Mouse (Mus musculus) heart, adult 2 months (tissue): Measurements from ENCODE around the gene Chic1.

ENCODE experiments used
- CTCF ChIP-seq: fragments of 200-600 bp; IDR thresholded peaks from 2 replicates; pipeline ENCODE4 v1.8.1; 2022; ENCODE audit warnings: antibody characterized with exemption, mild to moderate bottlenecking, moderate library complexity
- EP300 ChIP-seq: fragments of 200-500 bp; IDR thresholded peaks from 2 replicates; pipeline ENCODE4 v1.6.1; 2011; ENCODE audit warnings: low read depth, low read length, control low read depth; ENCODE audit not compliant: insufficient read depth
- POLR2A ChIP-seq: fragments of 200-500 bp; IDR thresholded peaks from 2 replicates; pipeline ENCODE4 v1.6.1; 2011; ENCODE audit warnings: mild to moderate bottlenecking, low read depth, low read length, control low read depth; ENCODE audit not compliant: insufficient read depth

- TF ChIP-seq POLR2A (no peak), CTCF (no peak), EP300 (no peak)
These were observed 9.9 kb downstream of the Chic1 start for GRCm38 (mm10) chrX:103366201-103366600.
